Mouse (Mus musculus) bone marrow macrophage, adult 2 months (primary cell): Measurements from ENCODE around the gene Irf8.

ENCODE experiments used
- CTCF ChIP-seq: IDR thresholded peaks from 2 replicates; pipeline ENCODE4 v1.5.1; 2012; ENCODE audit warnings: low read depth, mild to moderate bottlenecking, low read length, moderate library complexity
- POLR2A ChIP-seq: IDR thresholded peaks from 2 replicates; pipeline ENCODE4 v1.6.1; 2012; ENCODE audit warnings: mild to moderate bottlenecking, low read depth, low read length, borderline replicate concordance

DNA sequence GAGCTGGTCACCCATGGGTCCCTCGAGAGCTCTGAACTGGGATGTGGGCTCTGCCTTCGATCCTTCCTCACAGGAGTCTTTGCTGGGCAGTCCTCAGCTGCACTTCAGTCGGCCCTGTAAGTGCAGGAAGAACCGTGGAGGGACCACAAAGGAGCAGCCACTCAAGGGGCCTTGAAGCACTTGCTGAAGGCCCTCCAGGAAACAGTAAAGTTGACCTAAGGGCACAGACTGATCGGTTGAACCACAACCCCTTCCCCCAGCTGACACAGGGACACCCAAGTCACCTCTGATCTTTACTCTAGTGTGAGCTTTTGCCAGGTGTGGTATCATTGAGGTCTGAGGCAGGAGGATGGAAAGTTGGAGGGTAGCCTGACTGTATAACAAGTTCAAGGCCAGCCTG is 10.1 kb upstream of the Irf8 start:
- TF ChIP-seq CTCF = no peak
- no peak for TF ChIP-seq POLR2A
